Mouse (Mus musculus) thymus, adult 2 months (tissue): ENCODE measurements around the gene Rev3l.

Experiments used
- CTCF ChIP-seq: fragments of 200-500 bp; IDR thresholded peaks from 2 replicates; pipeline ENCODE4 v1.5.1; 2012; ENCODE audit warnings: mild to moderate bottlenecking, control low read depth, low read length, moderate library complexity, borderline replicate concordance; ENCODE audit not compliant: control insufficient read depth, poor library complexity, insufficient read depth; ENCODE audit errors: extremely low read depth
- POLR2A ChIP-seq: fragments of 200-500 bp; IDR thresholded peaks from 2 replicates; pipeline ENCODE4 v1.6.1; 2012; ENCODE audit warnings: mild to moderate bottlenecking, low read length, control low read depth, moderate library complexity; ENCODE audit not compliant: control insufficient read depth, poor library complexity, insufficient read depth; ENCODE audit errors: extremely low read depth

- no peak for TF ChIP-seq POLR2A
- TF ChIP-seq CTCF, result no peak
Observed at GRCm38 (mm10) chr10:39687851-39688250, 44.1 kb upstream of the Rev3l start.
